Mouse (Mus musculus) thymus, adult 2 months (tissue): ENCODE measurements at regions not wholly inside any gene's neighbourhood (a gene's known extent, or its start where the extent isn't known, plus 50 kb on each side); places are given as distances from the start of the nearest gene placed in this dataset.

Experiments
- DNase-seq: peaks from one replicate; pipeline ENCODE4 v3.0.0; 2021
- H3K27ac ChIP-seq: fragments of 200-500 bp; 2 replicates; pipeline ENCODE4 v1.5.1; 2012; ENCODE audit warnings: low read length, control low read depth; ENCODE audit not compliant: control insufficient read depth, insufficient read depth
- H3K27me3 ChIP-seq: fragments of 200-500 bp; 2 replicates; pipeline ENCODE4 v1.6.1; 2012; ENCODE audit warnings: mild to moderate bottlenecking, low read length, moderate library complexity, mixed read lengths; ENCODE audit not compliant: control insufficient read depth, insufficient read depth
- H3K36me3 ChIP-seq: fragments of 200-500 bp; 2 replicates; pipeline ENCODE4 v1.6.1; 2012; ENCODE audit warnings: mild to moderate bottlenecking, low read length, moderate library complexity; ENCODE audit not compliant: control insufficient read depth, insufficient read depth
- H3K4me1 ChIP-seq: fragments of 200-500 bp; replicated peaks from 2 replicates; pipeline ENCODE4 v1.6.1; 2012; ENCODE audit warnings: low read length; ENCODE audit not compliant: control insufficient read depth, insufficient read depth
- H3K4me3 ChIP-seq: fragments of 200-500 bp; 2 replicates; pipeline ENCODE4 v1.5.1; 2012; ENCODE audit warnings: mild to moderate bottlenecking, low read length, control low read depth, moderate library complexity; ENCODE audit not compliant: control insufficient read depth, insufficient read depth
- CTCF ChIP-seq: fragments of 200-500 bp; IDR thresholded peaks from 2 replicates; pipeline ENCODE4 v1.5.1; 2012; ENCODE audit warnings: mild to moderate bottlenecking, control low read depth, low read length, moderate library complexity, borderline replicate concordance; ENCODE audit not compliant: control insufficient read depth, poor library complexity, insufficient read depth; ENCODE audit errors: extremely low read depth
- POLR2A ChIP-seq: fragments of 200-500 bp; IDR thresholded peaks from 2 replicates; pipeline ENCODE4 v1.6.1; 2012; ENCODE audit warnings: mild to moderate bottlenecking, low read length, control low read depth, moderate library complexity; ENCODE audit not compliant: control insufficient read depth, poor library complexity, insufficient read depth; ENCODE audit errors: extremely low read depth
- WGBS: fragments of 180-500 bp; shearing (Covaris S2); methylation state at CpG from one replicate; pipeline ENCODE4 v1.1.7; 2018; 5-methylcytosine and 5-hydroxymethylcytosine counted together

DNA sequence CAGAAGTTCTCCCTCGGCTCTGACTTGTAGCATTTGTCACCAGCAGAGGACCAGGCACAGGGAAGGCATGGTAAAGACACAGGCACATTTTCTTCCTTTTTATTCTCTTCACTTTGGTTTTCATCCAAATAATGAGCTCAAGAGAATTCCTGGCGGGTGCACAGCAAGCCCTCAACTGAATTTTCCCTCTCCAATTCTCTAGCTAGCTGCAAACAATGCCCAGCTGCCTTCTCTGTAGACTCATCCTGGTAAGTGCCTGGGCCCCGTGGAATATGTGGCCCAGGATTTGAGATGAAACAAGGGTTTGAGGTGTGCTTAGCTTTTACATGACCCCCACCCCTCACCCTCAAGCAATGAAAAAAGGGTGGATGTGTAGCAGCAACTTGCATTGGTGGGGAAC, 90.4 kb downstream of the Otol1 start:
- no peak for DNase-seq
- 73% methylated on average over 3 of the region's 3 CpGs for WGBS
- Histone ChIP-seq H3K27me3 (no peaks in the 10 kb centered on the region), H3K4me3 (no peak overlapping the region), H3K36me3 (no peaks in the 10 kb centered on the region), H3K27ac (no peak overlapping the region), H3K4me1 (no peaks in the 10 kb centered on the region)
- no peak for TF ChIP-seq CTCF
- no peak for TF ChIP-seq POLR2A

GRCm38 (mm10) chr3:70102091-70102490, 94.7 kb downstream of the Otol1 start:
- Histone ChIP-seq H3K27me3 (no peaks in the 10 kb centered on the region), H3K36me3 (no peaks in the 10 kb centered on the region), H3K27ac (no peak overlapping the region), H3K4me3 (no peak overlapping the region), H3K4me1 (peaks cover 2% of the 10 kb centered on the region; the same call in 1 of the 2 replicates)
- DNase-seq = no peak
- WGBS = 80% methylated on average over 7 of the region's 7 CpGs
- no peak for TF ChIP-seq CTCF
- TF ChIP-seq POLR2A = no peak

DNA sequence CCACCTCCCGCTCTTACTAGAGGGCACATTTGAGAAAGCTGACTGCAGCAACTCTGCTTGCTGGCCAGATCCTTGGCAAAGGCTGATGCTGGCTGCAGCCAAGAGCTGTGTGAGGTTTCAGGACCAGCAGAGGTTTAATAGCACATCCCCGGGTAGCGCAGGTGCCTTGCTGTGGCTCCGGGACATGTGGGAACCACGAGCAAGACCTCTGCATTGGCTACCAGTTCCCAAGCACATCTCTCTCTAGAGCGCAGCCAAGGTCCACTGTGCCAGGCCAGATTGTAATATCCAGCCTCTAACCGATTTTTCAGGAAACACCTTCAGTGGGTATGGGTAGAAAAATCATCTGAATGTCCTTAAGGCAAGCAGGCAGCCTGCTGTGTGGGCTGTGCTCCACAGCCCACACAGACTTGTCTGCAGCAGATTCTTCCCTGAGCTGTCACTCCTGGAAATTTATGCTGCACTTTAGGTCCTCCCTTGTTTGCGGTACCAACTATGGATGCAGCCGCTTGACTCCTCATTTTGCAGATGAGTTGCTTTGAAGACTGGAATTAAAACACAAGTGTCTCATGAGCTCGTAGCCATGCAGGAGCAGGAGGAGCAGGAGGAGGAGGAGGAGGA, 95.3 kb downstream of the Otol1 start:
- Histone ChIP-seq H3K36me3 (no peaks in the 10 kb centered on the region), H3K27me3 (no peaks in the 10 kb centered on the region), H3K4me3 (no peak overlapping the region), H3K4me1 (peaks cover 2% of the 10 kb centered on the region; the same call in 1 of the 2 replicates), H3K27ac (no peak overlapping the region)
- no peak for DNase-seq
- TF ChIP-seq POLR2A (no peak), CTCF (no peak)
- WGBS = 84% methylated on average over 9 of the region's 10 CpGs

- no peaks in the 10 kb centered on the region for H3K36me3 ChIP-seq
- H3K4me1 ChIP-seq = peaks cover 2% of the 10 kb centered on the region; the same call in 1 of the 2 replicates
- H3K27me3 ChIP-seq = no peaks in the 10 kb centered on the region
- no peak overlapping the region for H3K27ac ChIP-seq
- peak; percentile 49 for DNase-seq
- H3K4me3 ChIP-seq = 0 out of 2 replicates have a peak overlapping the region, but pooled peaks have one; percentile 20
- WGBS = 4% methylated on average over 21 of the region's 21 CpGs
- TF ChIP-seq CTCF = no peak
Measured at GRCm38 (mm10) chr3:70103983-70104827, 96.8 kb downstream of the Otol1 start.

GRCm38 (mm10) chr3:70104828-70105399, 97.5 kb downstream of the Otol1 start:
- WGBS = 15% methylated on average over 7 of the region's 7 CpGs
- peak; percentile 4 for DNase-seq

DNA sequence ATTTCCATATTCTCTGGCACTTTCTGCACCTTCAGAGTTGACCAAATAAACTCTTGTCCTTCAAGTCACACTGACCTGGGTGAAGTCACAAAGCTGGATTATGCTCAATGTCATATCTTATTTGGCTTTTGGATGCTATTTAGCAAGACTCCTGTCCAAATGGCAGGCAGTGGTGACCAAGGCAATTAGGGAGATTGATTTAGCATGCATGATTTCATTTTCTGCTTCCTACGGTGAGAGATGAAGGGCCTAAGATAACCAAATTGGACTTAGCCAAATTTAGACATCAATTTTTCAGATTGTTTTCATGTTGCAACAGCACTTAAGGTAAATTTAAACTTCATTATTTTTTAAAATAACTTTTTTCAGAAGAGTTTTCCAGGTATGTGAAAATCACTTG, 98.1 kb downstream of the Otol1 start:
- WGBS = 94% methylated on average over 1 of the region's 1 CpGs
- Histone ChIP-seq H3K4me1 (peaks cover 2% of the 10 kb centered on the region; the same call in 1 of the 2 replicates), H3K27ac (no peak overlapping the region), H3K27me3 (no peaks in the 10 kb centered on the region), H3K36me3 (no peaks in the 10 kb centered on the region), H3K4me3 (no peak overlapping the region)
- no peak for DNase-seq
- TF ChIP-seq CTCF (no peak), POLR2A (no peak)

More at GRCm38 (mm10) chr3:70104828-70105399, 97.5 kb downstream of the Otol1 start:
- Histone ChIP-seq H3K27me3 (no peaks in the 10 kb centered on the region), H3K4me1 (peaks cover 2% of the 10 kb centered on the region; the same call in 1 of the 2 replicates), H3K36me3 (no peaks in the 10 kb centered on the region), H3K4me3 (no peak overlapping the region), H3K27ac (no peak overlapping the region)
- TF ChIP-seq POLR2A = no peak
- TF ChIP-seq CTCF = no peak
